Mouse (Mus musculus): ENCODE results near the gene Efna5. TPM values are rescaled to one million over a fixed set of nuclear protein-coding genes. Genes with fewer than 3 reads are reported as not detected.

The Efna5 gene
- polyA plus RNA-seq, 1 experiment from 2014 or later = 59.8 TPM

DNA sequence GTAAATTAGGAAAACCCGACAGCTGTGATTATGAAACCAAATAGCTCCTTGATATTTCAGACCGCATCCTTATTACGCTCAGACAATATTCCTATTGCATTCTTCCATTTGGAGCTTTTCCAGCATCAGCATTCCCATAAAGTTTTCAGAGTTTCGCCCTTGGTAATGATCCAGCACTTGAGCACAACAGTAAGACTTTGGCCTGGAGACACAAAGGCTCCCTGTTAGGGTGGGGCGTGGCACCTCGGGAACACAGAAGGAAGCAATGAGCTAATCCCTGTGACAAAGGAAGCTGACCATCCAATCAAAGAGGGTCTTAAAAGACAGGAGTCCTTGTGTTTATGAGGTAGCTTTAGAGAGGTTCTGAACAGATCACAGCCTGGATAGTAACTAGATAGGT, 323.9 kb downstream of the Efna5 start:
- Histone ChIP-seq H3K9me3 (no peaks in the 10 kb centered on the region), H3K9ac (no peak overlapping the region), H3K4me3 (no peak overlapping the region), H3K4me2 (no peak overlapping the region), H3K4me1 (no peaks in the 10 kb centered on the region), H3K27me3 (replicated peaks) (no peaks in the 10 kb centered on the region), H3K27ac (no peak overlapping the region), H3K36me3 (replicated peaks) (no peaks in the 10 kb centered on the region)
- 51% methylated on average over 6 of the region's 6 CpGs for WGBS
- no peak for ATAC-seq (replicated peaks)

Measured in midbrain, embryonic 15.5 days (tissue).